Mouse (Mus musculus): ENCODE results near the gene Gcm1. TPM values are rescaled to one million over a fixed set of nuclear protein-coding genes. Genes with fewer than 3 reads are reported as not detected.

Gcm1 gene
- polyA plus RNA-seq, 1 experiment, result not detected

- no peak for TF ChIP-seq GATA1 (IDR thresholded peaks at IDR 0.05; ENCODE audit: low read length)
These were observed 55.8 kb downstream of the Gcm1 start for GRCm38 (mm10) chr9:78107582-78107911.

DNA sequence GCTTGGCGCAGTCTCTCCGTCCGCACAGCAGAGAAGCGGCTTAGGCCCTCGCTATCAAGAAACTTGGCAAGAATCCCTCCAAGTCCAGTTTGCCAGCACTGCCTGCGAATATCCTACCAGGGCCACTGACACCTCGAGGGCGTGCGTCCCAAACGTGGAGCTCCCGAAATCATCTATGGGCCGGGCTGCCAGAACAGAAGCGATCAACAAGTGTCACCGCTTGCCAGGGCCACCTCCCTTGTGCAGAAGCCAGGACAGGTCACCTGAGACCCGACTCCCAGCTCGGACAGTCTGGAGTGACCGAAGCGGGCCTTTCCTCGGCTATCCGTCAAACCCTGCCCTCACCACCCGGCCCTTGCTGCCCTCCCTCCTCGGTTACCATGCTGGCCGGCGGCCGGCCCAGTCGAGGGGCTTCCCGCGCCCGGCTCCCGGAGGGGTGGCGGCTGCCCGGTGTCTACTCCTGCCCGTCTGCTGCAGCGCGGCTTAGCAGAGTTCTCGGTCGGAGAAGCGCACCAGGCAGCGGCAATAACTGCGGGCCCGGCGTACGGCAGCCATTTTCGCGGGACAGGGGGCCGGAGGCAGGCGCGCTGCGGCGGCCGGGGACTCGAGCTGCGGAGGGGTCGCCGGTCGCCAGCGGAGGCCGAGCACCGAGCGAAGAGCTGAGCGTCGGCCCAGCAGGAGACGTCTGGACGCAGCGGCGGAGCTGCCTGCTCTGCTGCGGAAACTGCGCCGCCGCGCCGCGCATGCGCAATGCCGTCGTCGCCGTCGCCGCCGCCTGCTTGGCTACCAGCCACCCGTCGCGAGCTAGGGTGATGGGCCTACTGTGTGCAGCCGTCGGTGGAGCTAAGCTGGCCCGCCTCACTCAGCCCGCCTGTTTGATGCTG, 56.4 kb downstream of the Gcm1 start:
- no peak for TF ChIP-seq GATA1 (IDR thresholded peaks at IDR 0.05; ENCODE audit: low read length)

- no peak for TF ChIP-seq GATA1 (IDR thresholded peaks at IDR 0.05; ENCODE audit: low read length)
These were observed 57.1 kb downstream of the Gcm1 start, which contains the start of the genes Fbxo9 and Ick for GRCm38 (mm10) chr9:78108796-78109239. TSS of gene Fbxo9 (minus strand) at chr9:78109065. TSS of gene Ick (plus strand) at chr9:78109192.

DNA sequence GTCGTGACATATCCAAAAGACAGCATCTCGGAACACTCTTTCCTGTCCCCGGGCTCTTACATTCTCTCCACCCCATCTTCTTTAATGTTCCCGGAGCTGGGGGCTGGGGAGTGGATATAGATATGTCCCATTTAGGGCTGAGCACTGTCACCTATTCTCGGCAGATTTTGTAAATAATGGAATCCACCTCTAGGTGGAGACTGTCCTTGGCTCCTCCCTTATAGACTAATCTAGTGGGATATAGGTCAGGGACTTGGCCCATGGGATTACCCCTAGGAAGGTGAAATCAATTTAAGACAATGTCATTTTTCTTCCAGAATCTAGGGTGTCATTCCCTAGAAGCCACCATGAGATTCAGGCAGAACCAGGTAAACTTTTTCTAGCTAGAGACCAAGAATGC, 57.9 kb downstream of the Gcm1 start:
- TF ChIP-seq GATA1 (IDR thresholded peaks at IDR 0.05; ENCODE audit: low read length), result no peak

- TF ChIP-seq GATA1 (IDR thresholded peaks at IDR 0.05; ENCODE audit: low read length), result no peak
These were observed 59.7 kb downstream of the Gcm1 start for GRCm38 (mm10) chr9:78111456-78111855.

- TF ChIP-seq GATA1 (IDR thresholded peaks at IDR 0.05; ENCODE audit: low read length), result no peak
These were observed 61.2 kb downstream of the Gcm1 start for GRCm38 (mm10) chr9:78112770-78113537.

GRCm38 (mm10) chr9:78113538-78113885, 61.8 kb downstream of the Gcm1 start:
- no peak for TF ChIP-seq GATA1 (IDR thresholded peaks at IDR 0.05; ENCODE audit: low read length)

Other genes with a start within 250 kb of the Gcm1 start
- gene Elovl5, start 134.6 kb upstream of the Gcm1 start, polyA plus RNA-seq (2012), result 6.4 and 11.2 TPM in 2 replicates
- gene Fbxo9, start 57.1 kb downstream of the Gcm1 start, polyA plus RNA-seq (2012), result 42.7 and 44.7 TPM in 2 replicates
- gene Ick, start 57.3 kb downstream of the Gcm1 start, polyA plus RNA-seq (2012), result 13.0 TPM in 2 replicates
- 0.50 and 0.72 TPM in 2 replicates for gene Gsta4, start 130.8 kb downstream of the Gcm1 start, polyA plus RNA-seq (2012)
- gene Gsta1, start 178.7 kb downstream of the Gcm1 start, polyA plus RNA-seq (2012), result not detected in 2 replicates
- gene Gm3776, start 205.2 kb downstream of the Gcm1 start, polyA plus RNA-seq (2012), result not detected in 2 replicates
- gene Gm10639, start 238.0 kb downstream of the Gcm1 start, polyA plus RNA-seq (2012), result not detected in 2 replicates

All from G1E-ER4 (cell line).